Mouse (Mus musculus) left cerebral cortex, postnatal 10 days (tissue): ENCODE measurements around the gene Mta3. TPM values are rescaled to one million over a fixed set of nuclear protein-coding genes. Genes with fewer than 3 reads are reported as not detected.

Experiments used
- DNase-seq, 2 experiments: peaks; one replicate each; pipeline ENCODE4 v3.0.0; 2021 to 2022; ENCODE audit warnings: low spot score in 2 of 2, mixed read lengths in 1 of 2; ENCODE audit errors: extremely low spot score in 1 of 2
- intact Hi-C: fragments of 180-260 bp; cut with DNase I; formaldehyde crosslinking; loops from one replicate; pipeline ENCODE4 v1.15.1; 2025
- total RNA-seq, 2 experiments: library from RNA; stranded (reverse); gene quantifications; 2 replicates each; pipeline ENCODE4 v1.2.3; 2021

Mta3 gene
- 10 to 100 TPM; 57.6 to 65.6 TPM for total RNA-seq

DNA sequence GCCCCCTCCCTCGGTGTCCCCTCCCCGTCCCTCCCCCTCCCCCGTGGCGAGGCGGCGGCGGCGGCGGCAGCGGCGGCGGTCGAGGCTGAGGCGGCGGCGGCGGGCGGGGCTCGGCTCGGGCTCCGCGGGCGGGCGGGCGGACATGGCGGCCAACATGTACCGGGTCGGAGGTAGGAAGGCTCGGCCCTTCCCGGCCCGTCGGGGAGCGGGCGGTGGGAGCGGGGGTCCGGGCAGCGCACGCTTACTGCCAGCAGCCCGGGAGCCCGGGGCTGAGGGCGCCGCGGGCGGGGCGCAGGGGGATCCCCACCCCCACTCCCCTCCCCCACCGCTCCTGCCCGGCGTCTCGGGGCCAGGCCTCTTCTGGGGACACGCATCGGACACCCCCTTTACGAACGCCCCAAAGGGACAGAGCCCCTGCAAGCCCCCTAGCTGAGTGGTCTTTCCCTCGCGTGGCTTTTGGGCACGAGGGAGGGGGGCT lies at the start of gene Mta3:
TSS of gene Mta3 (plus strand) at position 48 of the 478 bp plus-strand sequence.
- intact Hi-C loops, result no loop called here
- DNase-seq, result peak in 1 of 2 experiments; percentile 87

DNA sequence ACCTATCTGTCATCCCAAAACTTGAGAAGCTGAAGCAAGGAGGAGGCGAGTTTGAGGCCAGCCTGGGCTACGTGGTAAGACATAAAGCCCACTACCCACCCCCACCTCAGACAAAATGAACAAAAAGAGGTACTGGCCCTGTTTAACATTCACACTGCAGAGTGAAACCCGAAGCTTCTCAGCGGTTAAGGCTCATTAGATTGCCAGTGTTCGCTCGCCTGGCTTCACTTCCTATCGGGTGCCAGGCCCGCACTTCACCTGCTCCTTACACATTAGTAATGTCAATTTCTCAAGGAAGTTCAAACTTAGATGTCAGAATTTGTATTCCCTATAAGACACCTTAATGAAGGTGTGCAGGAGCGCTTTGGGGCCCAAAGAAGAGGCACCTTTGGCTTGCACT lies 48.6 kb upstream of the Mta3 start:
- intact Hi-C loops, result no loop called here
- no peak for DNase-seq

GRCm38 (mm10) chr17:83658943-83659342 lies 47.0 kb upstream of the Mta3 start:
- DNase-seq, result no peak
- intact Hi-C loops, result no loop called here

DNA sequence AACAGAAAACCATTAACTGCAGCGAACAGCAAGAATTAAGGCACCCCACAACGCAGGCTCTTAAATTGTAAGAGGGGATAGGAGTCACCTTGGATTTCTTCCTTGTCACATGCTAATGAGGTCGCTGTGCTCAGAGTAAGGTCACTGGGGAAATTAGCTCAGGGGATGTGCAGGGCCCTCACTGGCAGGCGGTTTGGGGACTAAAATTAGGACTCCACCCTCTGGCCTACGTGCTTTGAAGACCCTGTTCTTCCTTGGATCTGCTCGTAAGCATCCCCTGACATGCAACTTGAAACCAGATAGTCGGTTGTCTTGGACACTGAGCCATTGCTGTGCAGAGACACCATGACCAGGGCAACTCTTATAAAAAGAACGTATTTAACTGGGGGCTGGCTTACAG lies 41.2 kb upstream of the Mta3 start:
- intact Hi-C loops, result no loop called here
- DNase-seq, result no peak

DNA sequence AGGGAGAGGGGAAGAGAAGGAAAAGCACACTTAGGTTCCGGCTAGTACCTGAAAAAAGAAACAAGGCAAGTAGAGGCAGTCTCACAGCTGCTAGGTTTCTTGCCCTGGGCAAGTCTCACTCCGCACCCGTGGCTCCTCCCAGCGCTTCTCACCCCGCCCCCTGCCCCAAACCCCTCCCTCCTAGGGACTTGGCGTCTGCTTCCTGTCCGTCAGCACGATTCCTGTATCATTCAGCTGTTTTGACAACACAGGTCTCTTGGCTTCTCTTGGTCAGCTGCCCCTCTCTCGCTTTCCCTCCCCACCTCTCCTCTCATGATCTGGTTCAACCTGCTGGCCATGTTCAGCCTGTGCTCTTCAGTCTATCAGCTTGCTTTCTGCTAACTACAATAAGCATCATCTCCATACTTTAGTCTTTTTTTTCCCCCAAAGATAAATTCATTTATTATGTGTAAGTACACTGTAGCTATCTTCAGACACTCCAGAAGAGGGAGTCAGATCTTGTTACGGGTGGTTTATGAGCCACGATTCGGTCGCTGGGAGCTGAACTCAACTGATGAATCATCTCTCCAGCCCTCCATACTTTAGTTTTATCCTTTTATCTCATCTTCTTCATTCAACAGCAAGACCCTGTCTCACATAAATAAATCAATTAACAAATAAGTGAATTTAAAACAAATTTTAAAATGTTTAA lies 39.2 kb upstream of the Mta3 start:
- intact Hi-C loops, result no loop called here
- no peak for DNase-seq

DNA sequence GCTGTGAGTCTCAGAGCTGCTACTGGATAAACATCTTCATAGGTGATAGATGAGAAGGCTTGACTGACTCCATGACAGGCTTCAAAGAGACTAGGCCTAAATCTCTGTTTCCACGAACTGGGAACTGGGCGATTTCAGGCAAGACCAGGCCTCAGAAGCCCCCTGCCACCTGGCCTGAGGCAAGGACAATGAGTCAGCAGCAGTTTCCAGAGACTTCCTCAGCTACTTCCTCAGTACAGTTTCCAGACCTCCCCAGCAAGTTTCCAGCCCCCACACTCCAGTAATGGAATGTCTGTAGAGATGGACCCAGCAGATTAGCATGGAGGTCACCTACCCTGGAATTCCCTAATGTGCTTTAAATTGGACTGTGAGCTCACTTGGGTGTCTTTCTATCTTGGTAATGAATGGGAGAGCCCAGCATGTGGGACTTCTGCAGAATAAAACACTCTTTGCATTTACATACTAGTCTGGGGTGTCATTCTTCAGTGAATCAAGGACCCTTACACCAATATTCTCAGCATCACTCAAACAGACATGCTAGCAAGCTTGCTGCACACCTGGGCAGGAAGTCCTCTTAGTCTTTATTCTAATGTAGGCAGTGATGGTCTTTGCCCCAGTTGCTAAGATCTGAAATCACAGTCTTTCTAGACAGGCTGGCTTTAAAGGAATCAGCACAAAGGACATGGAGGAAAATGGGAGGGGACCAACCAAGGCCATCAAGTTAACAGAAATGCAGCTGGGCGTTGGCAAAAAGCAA lies 37.9 kb upstream of the Mta3 start:
- intact Hi-C loops, result no loop called here

GRCm38 (mm10) chr17:83672685-83673084 lies 33.3 kb upstream of the Mta3 start:
- no peak for DNase-seq
- intact Hi-C loops, result no loop called here

More for the DNA sequence above, 37.9 kb upstream of the Mta3 start:
- DNase-seq, result no peak

DNA sequence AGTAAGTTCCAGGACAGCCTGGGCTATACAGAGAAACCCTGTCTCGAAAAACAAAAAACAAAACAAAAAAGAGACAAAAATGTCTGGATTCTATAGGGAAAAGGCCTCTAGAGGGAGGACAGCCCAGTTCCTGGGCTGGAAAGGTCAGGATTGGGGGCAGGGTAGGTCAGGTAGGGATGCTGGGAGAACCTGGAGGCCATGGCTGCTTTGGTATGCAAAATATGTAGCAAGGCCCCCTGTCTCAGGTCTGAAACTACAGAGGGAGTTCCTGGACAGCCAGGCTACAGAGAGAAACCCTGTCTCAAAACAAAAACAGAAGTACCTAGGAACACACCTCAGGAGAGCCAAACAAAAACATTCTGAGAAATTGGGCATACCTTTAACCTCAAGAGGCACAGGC lies 28.6 kb upstream of the Mta3 start:
- DNase-seq, result no peak

GRCm38 (mm10) chr17:83681977-83682376 lies 24.0 kb upstream of the Mta3 start:
- intact Hi-C loops, result no loop called here
- no peak for DNase-seq

More for the DNA sequence above, 28.6 kb upstream of the Mta3 start:
- intact Hi-C loops, result no loop called here

DNA sequence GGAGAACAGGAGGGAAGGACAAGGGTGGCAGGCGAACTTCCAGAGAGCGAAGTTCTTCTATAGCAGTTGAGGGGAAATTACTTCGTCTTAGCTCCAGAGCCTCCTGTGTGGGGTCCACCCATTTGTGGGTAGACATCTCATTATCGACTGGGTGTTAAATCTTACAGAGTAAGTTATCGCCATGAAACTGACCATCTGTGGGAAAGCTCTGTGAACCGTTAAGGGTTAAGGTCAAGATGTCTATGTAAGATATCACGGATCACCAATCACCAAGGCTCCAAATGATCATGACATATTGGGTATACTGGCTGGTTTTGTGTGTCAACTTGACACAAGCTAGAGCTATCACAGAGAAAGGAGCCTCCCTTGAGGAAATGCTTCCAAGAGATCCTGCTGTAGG lies 21.5 kb upstream of the Mta3 start:
- intact Hi-C loops, result no loop called here
- DNase-seq, result no peak

GRCm38 (mm10) chr17:83690418-83690817 lies 15.5 kb upstream of the Mta3 start:
- intact Hi-C loops, result no loop called here
- DNase-seq, result no peak

DNA sequence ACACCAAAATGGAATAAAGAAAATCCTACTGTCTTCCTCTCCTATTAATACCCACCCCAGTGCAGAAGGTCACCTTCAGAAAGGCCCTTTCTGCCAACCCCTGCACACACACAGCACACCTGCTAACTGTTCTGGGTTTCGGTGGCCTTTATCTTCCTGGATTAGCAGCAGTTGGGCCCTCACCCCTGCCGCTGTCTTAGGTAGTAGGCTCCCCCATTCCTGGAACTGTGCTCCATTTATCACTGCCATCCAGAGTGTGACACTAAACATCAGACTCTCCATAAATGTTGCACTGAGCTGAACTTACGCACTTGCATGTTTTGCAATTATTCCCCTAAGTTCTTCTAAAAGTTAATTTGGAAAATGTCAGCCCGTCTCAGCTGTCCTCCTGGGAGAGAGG lies 14.6 kb upstream of the Mta3 start:
- DNase-seq, result no peak
- intact Hi-C loops, result no loop called here

DNA sequence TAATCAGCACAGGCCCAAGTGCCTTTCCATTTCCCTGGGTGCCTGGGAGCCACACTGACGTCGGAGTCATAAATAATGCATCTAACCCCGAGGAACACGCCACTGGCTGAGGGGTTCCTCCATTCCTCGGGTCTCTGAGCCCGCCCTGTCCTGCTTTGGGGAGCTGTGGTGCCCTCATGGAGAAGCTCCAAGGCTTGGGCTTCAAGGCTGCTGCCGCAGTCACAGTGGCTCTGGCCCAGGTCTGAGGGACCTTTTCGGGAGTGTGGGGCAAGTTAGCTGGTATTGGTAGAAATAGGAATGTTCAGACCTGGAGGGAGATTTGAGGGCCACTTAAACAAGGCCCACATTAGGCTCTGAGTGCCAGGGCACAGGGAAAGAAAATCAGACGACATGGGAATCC lies 12.0 kb upstream of the Mta3 start:
- intact Hi-C loops, result no loop called here
- no peak for DNase-seq

DNA sequence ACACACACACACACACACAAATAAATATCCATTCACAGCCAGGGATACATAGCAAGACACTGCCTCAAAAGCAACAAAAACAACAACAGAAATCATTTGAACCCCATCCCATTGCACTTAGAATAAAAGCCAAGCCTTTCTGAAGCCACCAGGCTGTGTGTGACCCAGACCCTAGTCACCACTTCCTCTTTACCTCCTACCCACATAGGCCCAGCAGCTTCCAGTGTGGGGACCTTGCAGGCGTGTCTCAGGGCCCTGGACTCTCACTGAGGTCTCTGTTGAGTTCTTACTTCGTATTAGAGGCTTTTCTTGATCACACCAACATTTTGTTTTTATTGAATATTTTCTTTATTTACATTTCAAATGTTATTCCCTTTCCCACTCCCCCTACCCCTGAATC lies 10.2 kb upstream of the Mta3 start:
- intact Hi-C loops, result no loop called here
- no peak for DNase-seq

- DNase-seq, result no peak
- intact Hi-C loops, result no loop called here
Measured at GRCm38 (mm10) chr17:83699062-83699724, 6.8 kb upstream of the Mta3 start.

GRCm38 (mm10) chr17:83700125-83700524 lies 5.8 kb upstream of the Mta3 start:
- intact Hi-C loops, result no loop called here
- DNase-seq, result no peak

GRCm38 (mm10) chr17:83704469-83704868 lies 1.5 kb upstream of the Mta3 start:
- intact Hi-C loops, result no loop called here
- no peak for DNase-seq

- DNase-seq, result peak in 1 of 2 experiments; percentile 52
- intact Hi-C loops, result no loop called here
Measured at GRCm38 (mm10) chr17:83705352-83706115, 429 bp upstream of the Mta3 start.

DNA sequence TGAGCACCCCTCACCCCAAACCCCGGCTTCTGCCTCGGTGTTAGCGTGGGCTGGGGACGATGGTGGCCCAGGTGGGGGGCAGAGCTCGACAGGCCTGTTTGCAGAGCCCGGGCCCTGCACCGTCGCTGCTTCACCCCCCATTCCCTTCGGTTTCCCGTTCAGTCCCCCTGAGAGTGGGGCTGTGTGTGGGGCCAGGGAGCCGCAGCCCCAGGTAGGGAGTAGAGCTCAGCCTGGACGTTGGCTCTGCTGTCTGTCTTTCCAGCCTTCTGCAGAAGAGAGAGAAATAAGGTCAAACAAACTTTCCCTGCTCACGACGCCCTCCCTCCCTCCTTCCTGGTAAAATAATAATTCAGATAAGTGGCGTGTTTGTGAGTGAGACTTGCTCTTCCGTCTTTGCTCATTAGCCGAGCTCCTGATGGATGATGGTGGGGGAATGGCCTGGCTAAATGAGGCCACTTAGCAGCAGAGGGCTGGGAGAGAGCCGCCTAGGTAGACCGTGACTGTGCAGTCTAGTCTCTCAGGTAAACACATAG lies 697 bp downstream of the Mta3 start:
- peak in 1 of 2 experiments; percentile 55 for DNase-seq
- intact Hi-C loops, result no loop called here
